Mouse (Mus musculus): ENCODE data around the gene Lrrc28.

GRCm38 (mm10) chr7:67464633-67465032, 180.4 kb downstream of the Lrrc28 start:
- TF ChIP-seq CTCF (conservative IDR thresholded peaks at IDR 0.05; ENCODE audit: insufficient read depth, insufficient read length, low read depth, low read length) (no peak), POLR2A (IDR thresholded peaks at IDR 0.05; ENCODE audit: low read depth, low read length) (no peak)
